Mouse (Mus musculus) liver, embryonic 11.5 days (tissue): ENCODE data around the gene Thada. TPM values are rescaled to one million over a fixed set of nuclear protein-coding genes. Genes with fewer than 3 reads are reported as not detected.
"Not testable (repeated sequence)": the region's sequence is repeated elsewhere in the genome, so short reads cannot be mapped to it uniquely, and the experiment has no call there.

Experiments
- ATAC-seq: fragments of 200-750 bp; cut with Nextera tagmentation; replicated peaks from 2 replicates; pipeline ENCODE4 v1.8.0; 2017; ENCODE audit warnings: moderate number of reproducible peaks, mild to moderate bottlenecking, moderate TSS enrichment, moderate library complexity; ENCODE audit not compliant: low FRiP score
- DNase-seq: peaks from one replicate; pipeline ENCODE4 v3.0.0-alpha.2; 2017; ENCODE audit warnings: low spot score
- H3K27ac ChIP-seq: fragments of 300-500 bp; sonication (generic); 2 replicates; pipeline ENCODE4 v1.5.1; 2014; ENCODE audit warnings: mild to moderate bottlenecking, low read depth, low read length, control low read depth
- H3K27me3 ChIP-seq: fragments of 300-500 bp; sonication (generic); replicated peaks from 2 replicates; pipeline ENCODE4 v1.6.1; 2014; ENCODE audit warnings: low read length, mixed read lengths; ENCODE audit not compliant: control insufficient read depth, insufficient read depth
- H3K36me3 ChIP-seq: fragments of 300-500 bp; sonication (generic); 2 replicates; pipeline ENCODE4 v1.6.1; 2014; ENCODE audit warnings: mild to moderate bottlenecking, low read length, moderate library complexity, mixed read lengths; ENCODE audit not compliant: control insufficient read depth, insufficient read depth
- H3K4me1 ChIP-seq: fragments of 300-500 bp; sonication (generic); replicated peaks from 2 replicates; pipeline ENCODE4 v1.6.1; 2014; ENCODE audit warnings: low read length, mixed read lengths; ENCODE audit not compliant: control insufficient read depth, insufficient read depth
- H3K4me2 ChIP-seq: fragments of 300-500 bp; sonication (generic); 2 replicates; pipeline ENCODE4 v1.6.1; 2014; ENCODE audit warnings: mild to moderate bottlenecking, control low read depth, moderate library complexity
- H3K4me3 ChIP-seq: fragments of 300-500 bp; sonication (generic); 2 replicates; pipeline ENCODE4 v1.5.1; 2014; ENCODE audit warnings: low read depth, low read length, control low read depth
- H3K9ac ChIP-seq: fragments of 300-500 bp; sonication (generic); 2 replicates; pipeline ENCODE4 v1.6.1; 2014; ENCODE audit warnings: low read depth, low read length, control low read depth
- H3K9me3 ChIP-seq: fragments of 300-500 bp; sonication (generic); 2 replicates; pipeline ENCODE4 v1.6.1; 2016; ENCODE audit warnings: low read length, inconsistent platforms, mixed read lengths; ENCODE audit not compliant: control insufficient read depth
- WGBS: fragments of 180-500 bp; shearing (Covaris S2); extraction: QIAGEN DNeasy Blood & Tissue Kit; methylation state at CpG from one replicate; pipeline ENCODE4 v1.1.7; 2014; 5-methylcytosine and 5-hydroxymethylcytosine counted together
- polyA plus RNA-seq: library from polyadenylated mRNA; unstranded; fragments of >200 nt; fragmentation: Nextera tagmentation; extraction: Ambion mirVana; gene quantifications from 2 replicates; pipeline ENCODE4 v1.2.1, GENCODE M21; 2014

The Thada gene
- polyA plus RNA-seq, 1 experiment from 2014 or later, result 12.3 TPM

GRCm38 (mm10) chr17:84291228-84291627, 174.8 kb downstream of the Thada start:
- not testable (repeated sequence) for H3K4me3 ChIP-seq, H3K27ac ChIP-seq, H3K9ac ChIP-seq, H3K9me3 ChIP-seq, H3K27me3 ChIP-seq, H3K4me1 ChIP-seq, ATAC-seq, H3K36me3 ChIP-seq, DNase-seq, H3K4me2 ChIP-seq
- WGBS, result 87% methylated on average over 6 of the region's 6 CpGs

- Histone ChIP-seq H3K9me3 (no peaks in the 10 kb centered on the region), H3K27ac (no peak overlapping the region), H3K27me3 (no peaks in the 10 kb centered on the region), H3K4me1 (peaks cover 5% of the 10 kb centered on the region), H3K36me3 (no peaks in the 10 kb centered on the region), H3K4me3 (no peak overlapping the region), H3K9ac (no peak overlapping the region), H3K4me2 (no peak overlapping the region)
- WGBS, result 88% methylated on average over 8 of the region's 8 CpGs
- no peak for ATAC-seq
- DNase-seq, result no peak
Measured at GRCm38 (mm10) chr17:84287675-84288420, 178.2 kb downstream of the Thada start.

GRCm38 (mm10) chr17:84286536-84286935, 179.5 kb downstream of the Thada start:
- no peaks in the 10 kb centered on the region for H3K9me3 ChIP-seq
- H3K27ac ChIP-seq, result no peak overlapping the region
- peaks cover 8% of the 10 kb centered on the region for H3K4me1 ChIP-seq
- no peaks in the 10 kb centered on the region for H3K27me3 ChIP-seq
- DNase-seq (no peak), ATAC-seq (no peak)
- H3K36me3 ChIP-seq, result no peaks in the 10 kb centered on the region; the same call in 1 of the 2 replicates
- H3K4me3 ChIP-seq, result no peak overlapping the region
- WGBS, result 96% methylated on average over 5 of the region's 5 CpGs
- H3K9ac ChIP-seq, result no peak overlapping the region
- H3K4me2 ChIP-seq, result no peak overlapping the region

- no peak overlapping the region for H3K27ac ChIP-seq
- no peaks in the 10 kb centered on the region for H3K27me3 ChIP-seq
- 76% methylated on average over 8 of the region's 8 CpGs for WGBS
- H3K9ac ChIP-seq, result no peak overlapping the region
- H3K4me1 ChIP-seq, result peaks cover 8% of the 10 kb centered on the region
- H3K9me3 ChIP-seq, result no peaks in the 10 kb centered on the region
- no peak overlapping the region for H3K4me3 ChIP-seq
- ATAC-seq, result no peak
- H3K4me2 ChIP-seq, result no peak overlapping the region
- DNase-seq, result no peak
- H3K36me3 ChIP-seq, result no peaks in the 10 kb centered on the region; the same call in 1 of the 2 replicates
Measured at GRCm38 (mm10) chr17:84282388-84283280, 183.4 kb downstream of the Thada start.

- Histone ChIP-seq H3K27ac (no peak overlapping the region), H3K4me1 (peaks cover 8% of the 10 kb centered on the region), H3K4me2 (no peak overlapping the region), H3K9ac (no peak overlapping the region), H3K9me3 (no peaks in the 10 kb centered on the region), H3K27me3 (no peaks in the 10 kb centered on the region), H3K36me3 (no peaks in the 10 kb centered on the region; the same call in 1 of the 2 replicates), H3K4me3 (no peak overlapping the region)
- DNase-seq (no peak), ATAC-seq (no peak)
- 83% methylated on average over 8 of the region's 8 CpGs for WGBS
Measured at GRCm38 (mm10) chr17:84279001-84279400, 187.0 kb downstream of the Thada start.

GRCm38 (mm10) chr17:84278193-84278953, 187.6 kb downstream of the Thada start:
- Histone ChIP-seq H3K36me3 (no peaks in the 10 kb centered on the region; the same call in 1 of the 2 replicates), H3K27ac (no peak overlapping the region), H3K4me3 (no peak overlapping the region), H3K9me3 (no peaks in the 10 kb centered on the region), H3K4me1 (peaks cover 7% of the 10 kb centered on the region), H3K27me3 (no peaks in the 10 kb centered on the region), H3K9ac (no peak overlapping the region), H3K4me2 (no peak overlapping the region)
- no peak for DNase-seq
- ATAC-seq, result no peak
- WGBS, result 77% methylated on average over 5 of the region's 5 CpGs

- H3K36me3 ChIP-seq, result no peaks in the 10 kb centered on the region
- no peak overlapping the region for H3K4me2 ChIP-seq
- ATAC-seq (no peak), DNase-seq (no peak)
- no peak overlapping the region for H3K9ac ChIP-seq
- no peak overlapping the region for H3K4me3 ChIP-seq
- no peak overlapping the region for H3K27ac ChIP-seq
- no peaks in the 10 kb centered on the region for H3K27me3 ChIP-seq
- 85% methylated on average over 3 of the region's 3 CpGs for WGBS
- H3K4me1 ChIP-seq, result no peaks in the 10 kb centered on the region; the same call in 1 of the 2 replicates
- no peaks in the 10 kb centered on the region for H3K9me3 ChIP-seq
Measured at GRCm38 (mm10) chr17:84274999-84275398, 191.0 kb downstream of the Thada start.

GRCm38 (mm10) chr17:84274163-84274562, 191.8 kb downstream of the Thada start:
- DNase-seq (no peak), ATAC-seq (no peak)
- Histone ChIP-seq H3K27me3 (no peaks in the 10 kb centered on the region), H3K4me3 (no peak overlapping the region), H3K27ac (no peak overlapping the region), H3K4me1 (no peaks in the 10 kb centered on the region; the same call in 1 of the 2 replicates), H3K4me2 (no peak overlapping the region), H3K36me3 (no peaks in the 10 kb centered on the region), H3K9ac (no peak overlapping the region), H3K9me3 (no peaks in the 10 kb centered on the region)
- WGBS, result 80% methylated on average over 6 of the region's 6 CpGs
